Mouse (Mus musculus): ENCODE results near the gene Bves. TPM values are rescaled to one million over a fixed set of nuclear protein-coding genes. Genes with fewer than 3 reads are reported as not detected.
"Not testable (repeated sequence)": the region's sequence is repeated elsewhere in the genome, so short reads cannot be mapped to it uniquely, and the experiment has no call there.

Bves gene
- polyA plus RNA-seq, 1 experiment from 2014 or later: 65.6 TPM

DNA sequence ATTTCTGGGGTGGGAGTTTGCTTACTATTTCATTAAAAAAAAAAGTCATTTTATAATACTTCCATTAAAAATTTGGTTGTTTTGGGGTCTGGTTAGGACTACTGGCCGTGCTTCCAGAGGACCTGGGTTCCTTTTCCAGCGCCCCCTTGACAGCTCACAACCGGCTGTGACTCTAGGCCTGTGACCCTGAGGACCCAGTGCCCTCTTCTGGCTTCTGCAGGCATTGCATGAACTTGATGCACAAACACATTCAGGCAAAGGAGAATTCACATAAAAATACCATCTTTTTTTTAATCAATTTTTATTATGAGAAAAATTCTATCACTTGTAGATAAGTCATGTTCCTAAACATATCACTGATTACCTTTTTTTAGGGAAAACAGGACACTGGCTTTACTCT is 12.6 kb downstream of the Bves start:
- not testable (repeated sequence) for ATAC-seq (ENCODE audit: insufficient number of reproducible peaks, low FRiP score); H3K27ac ChIP-seq (ENCODE audit: poor library complexity, severe bottlenecking); H3K27me3 ChIP-seq (replicated peaks); H3K4me1 ChIP-seq (replicated peaks); H3K4me3 ChIP-seq; H3K9me3 ChIP-seq (replicated peaks); H3K9ac ChIP-seq; H3K4me2 ChIP-seq
- 82% methylated on average over 3 of the region's 3 CpGs for WGBS
- peaks cover 79% of the 10 kb centered on the region for H3K36me3 ChIP-seq

DNA sequence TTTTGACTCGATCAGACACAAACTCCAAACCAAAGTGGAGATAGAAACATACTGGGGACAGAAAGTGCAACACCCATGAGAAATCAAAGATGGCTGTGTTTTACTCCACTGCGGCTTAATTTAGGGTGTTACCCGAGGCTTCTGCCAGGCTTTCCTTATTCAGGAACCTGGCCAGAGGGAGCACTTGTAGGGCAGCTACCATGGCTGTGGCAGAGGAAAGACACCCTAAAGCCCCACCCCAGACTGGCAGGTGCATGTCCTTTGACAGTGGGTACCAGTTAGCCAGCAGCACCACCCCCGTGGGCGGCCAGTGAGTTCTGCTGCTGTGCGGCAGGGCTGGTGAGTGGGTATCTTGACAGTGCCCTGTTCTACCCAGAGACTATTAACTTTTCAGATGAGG is 20.5 kb downstream of the Bves start:
- no peak overlapping the region for H3K4me3 ChIP-seq
- H3K27me3 ChIP-seq (replicated peaks): no peaks in the 10 kb centered on the region
- no peaks in the 10 kb centered on the region for H3K9me3 ChIP-seq (replicated peaks)
- H3K9ac ChIP-seq: no peak overlapping the region
- no peak for ATAC-seq (ENCODE audit: insufficient number of reproducible peaks, low FRiP score)
- H3K27ac ChIP-seq (ENCODE audit: poor library complexity, severe bottlenecking): no peak overlapping the region
- H3K4me1 ChIP-seq (replicated peaks): no peaks in the 10 kb centered on the region
- peaks cover 85% of the 10 kb centered on the region for H3K36me3 ChIP-seq
- H3K4me2 ChIP-seq: no peak overlapping the region
- WGBS: 83% methylated on average over 6 of the region's 6 CpGs

- no peak overlapping the region for H3K9ac ChIP-seq
These were observed 27.8 kb downstream of the Bves start for GRCm38 (mm10) chr10:45363396-45363795.

DNA sequence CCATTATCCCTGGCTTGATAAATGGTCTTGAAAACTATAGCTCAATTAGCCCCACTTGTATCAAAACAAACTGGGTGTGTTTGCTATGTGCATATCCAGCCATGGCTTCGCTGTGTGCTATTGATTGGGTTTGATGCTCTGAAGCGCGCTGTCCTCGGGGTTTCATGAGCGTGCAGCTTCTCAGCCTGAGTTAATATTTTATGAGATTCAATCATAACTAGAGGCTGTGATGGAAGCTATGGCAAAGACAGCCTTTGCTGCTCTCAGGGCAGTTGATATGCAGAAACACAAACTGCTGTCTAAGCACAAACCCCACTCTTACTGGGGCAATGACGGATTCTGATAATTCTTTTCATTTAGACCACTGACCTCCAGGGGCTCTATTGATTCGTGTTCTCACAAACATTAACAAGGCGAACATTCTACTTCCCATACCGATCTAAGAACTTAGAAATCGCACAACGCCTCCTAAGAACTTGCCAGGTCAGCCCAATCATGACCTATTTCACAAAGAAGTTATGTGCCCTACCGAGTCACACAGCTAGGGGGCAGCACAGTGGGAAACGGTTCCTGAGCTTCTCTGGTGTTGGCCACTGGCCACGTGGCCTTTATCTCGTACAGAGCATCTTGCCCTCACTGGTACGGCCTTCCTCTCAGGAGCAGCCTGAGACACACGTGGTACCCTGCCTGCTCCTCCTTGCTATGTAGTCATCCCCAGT is 31.6 kb downstream of the Bves start:
- H3K4me3 ChIP-seq: no peak overlapping the region
- no peaks in the 10 kb centered on the region for H3K9me3 ChIP-seq (replicated peaks)
- no peak overlapping the region for H3K27ac ChIP-seq (ENCODE audit: poor library complexity, severe bottlenecking)
- no peaks in the 10 kb centered on the region for H3K27me3 ChIP-seq (replicated peaks)
- H3K4me2 ChIP-seq: no peak overlapping the region
- no peak for ATAC-seq (ENCODE audit: insufficient number of reproducible peaks, low FRiP score)
- WGBS: 83% methylated on average over 17 of the region's 17 CpGs
- no peak overlapping the region for H3K9ac ChIP-seq
- peaks cover 63% of the 10 kb centered on the region for H3K36me3 ChIP-seq
- H3K4me1 ChIP-seq (replicated peaks): peaks cover 19% of the 10 kb centered on the region

More at GRCm38 (mm10) chr10:45363396-45363795, 27.8 kb downstream of the Bves start:
- Histone ChIP-seq H3K27ac (ENCODE audit: poor library complexity, severe bottlenecking) (peak overlapping the region; percentile 76), H3K9me3 (replicated peaks) (no peaks in the 10 kb centered on the region), H3K4me2 (no peak overlapping the region), H3K4me1 (replicated peaks) (peaks cover 19% of the 10 kb centered on the region), H3K36me3 (peaks cover 75% of the 10 kb centered on the region), H3K4me3 (no peak overlapping the region), H3K27me3 (replicated peaks) (no peaks in the 10 kb centered on the region)
- WGBS: 45% methylated on average over 5 of the region's 5 CpGs
- ATAC-seq (ENCODE audit: insufficient number of reproducible peaks, low FRiP score): no peak

DNA sequence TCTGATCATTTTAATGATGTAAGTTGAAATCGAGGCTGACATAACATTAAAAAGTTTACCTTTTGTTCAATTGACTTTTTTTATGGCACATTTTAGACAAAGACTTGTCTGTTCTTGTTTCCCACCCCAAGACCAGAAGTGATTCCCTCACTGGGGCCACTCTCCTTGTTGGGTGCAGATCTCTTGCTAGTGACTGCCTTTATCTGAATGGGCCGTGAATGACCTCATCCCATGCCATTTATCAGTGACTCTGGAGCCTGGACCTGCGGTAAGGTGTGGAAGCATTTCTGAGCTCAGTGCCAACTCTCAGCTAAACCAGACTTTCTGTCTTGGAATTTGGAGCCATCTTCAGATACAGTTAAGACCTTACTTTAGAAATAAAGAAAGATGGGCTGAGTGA is 34.1 kb downstream of the Bves start:
- Histone ChIP-seq H3K27me3 (replicated peaks) (no peaks in the 10 kb centered on the region), H3K4me3 (no peak overlapping the region), H3K36me3 (peaks cover 51% of the 10 kb centered on the region), H3K9me3 (replicated peaks) (no peaks in the 10 kb centered on the region), H3K4me1 (replicated peaks) (peaks cover 3% of the 10 kb centered on the region; the same call in 1 of the 2 replicates), H3K27ac (ENCODE audit: poor library complexity, severe bottlenecking) (0 out of 2 replicates have a peak overlapping the region, but pooled peaks have one; percentile 15), H3K9ac (no peak overlapping the region), H3K4me2 (no peak overlapping the region)
- no peak for ATAC-seq (ENCODE audit: insufficient number of reproducible peaks, low FRiP score)
- WGBS: 40% methylated on average over 3 of the region's 3 CpGs

DNA sequence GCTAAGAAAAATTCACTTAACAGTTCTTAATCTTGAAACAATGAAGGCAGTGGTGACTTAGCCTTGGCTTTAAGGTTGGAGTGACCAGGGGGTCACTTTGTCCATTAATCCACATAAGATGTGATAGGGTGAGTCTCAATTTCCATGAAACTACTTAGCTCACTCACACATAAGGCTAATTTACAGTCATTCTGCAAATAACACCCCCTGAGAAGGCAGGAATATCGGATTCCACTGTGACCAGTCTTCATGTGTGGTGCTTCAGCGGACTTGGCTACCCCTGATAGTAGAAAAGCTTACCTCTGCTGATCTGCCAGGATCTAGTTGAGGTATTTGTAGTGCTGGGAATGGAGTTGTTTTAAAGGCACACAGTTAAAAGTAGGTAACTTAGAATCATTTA is 35.0 kb downstream of the Bves start:
- Histone ChIP-seq H3K27ac (ENCODE audit: poor library complexity, severe bottlenecking) (no peak overlapping the region), H3K4me1 (replicated peaks) (peaks cover 3% of the 10 kb centered on the region; the same call in 1 of the 2 replicates), H3K9ac (no peak overlapping the region), H3K4me3 (no peak overlapping the region), H3K9me3 (replicated peaks) (no peaks in the 10 kb centered on the region), H3K36me3 (peaks cover 41% of the 10 kb centered on the region), H3K4me2 (no peak overlapping the region), H3K27me3 (replicated peaks) (no peaks in the 10 kb centered on the region)
- no peak for ATAC-seq (ENCODE audit: insufficient number of reproducible peaks, low FRiP score)
- WGBS: 87% methylated on average over 2 of the region's 2 CpGs

DNA sequence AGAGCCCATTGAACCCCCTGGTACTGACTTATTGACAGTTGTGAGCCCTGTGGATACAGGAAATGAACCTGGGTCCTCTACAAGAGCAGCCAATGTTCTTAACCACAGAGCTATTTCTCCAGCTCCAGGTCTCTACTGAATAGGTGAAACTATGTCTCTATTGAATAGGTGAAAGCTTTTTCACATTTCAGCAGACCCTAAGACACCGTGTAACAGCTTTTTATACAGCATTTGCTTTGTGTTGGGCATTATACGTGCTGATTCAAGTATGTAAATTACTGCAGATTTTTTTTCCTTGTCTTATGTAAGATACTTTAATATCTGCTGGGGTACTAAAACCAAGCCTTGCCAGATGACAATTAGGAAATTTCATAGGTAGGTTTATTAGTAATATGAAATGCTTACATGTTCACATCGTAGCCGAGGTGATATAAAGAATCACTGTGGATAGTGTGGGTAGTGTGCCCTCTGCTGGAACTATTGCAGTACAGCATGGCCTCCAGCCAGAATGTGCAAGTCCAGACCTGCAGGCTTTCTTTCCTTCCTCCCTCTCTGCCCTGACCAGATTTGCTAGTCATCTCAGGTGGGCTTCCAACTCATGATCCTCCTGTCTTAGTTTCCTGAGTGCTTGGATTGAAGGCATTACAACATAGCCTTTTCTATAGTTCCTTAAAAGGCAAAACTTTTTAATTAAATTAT is 37.6 kb downstream of the Bves start:
- no peaks in the 10 kb centered on the region for H3K27me3 ChIP-seq (replicated peaks)
- no peak overlapping the region for H3K9ac ChIP-seq
- H3K36me3 ChIP-seq: peaks cover 17% of the 10 kb centered on the region
- H3K4me2 ChIP-seq: no peak overlapping the region
- H3K9me3 ChIP-seq (replicated peaks): no peaks in the 10 kb centered on the region
- no peak for ATAC-seq (ENCODE audit: insufficient number of reproducible peaks, low FRiP score)
- H3K4me1 ChIP-seq (replicated peaks): peaks cover 10% of the 10 kb centered on the region
- no peak overlapping the region for H3K4me3 ChIP-seq
- 65% methylated on average over 4 of the region's 4 CpGs for WGBS
- no peak overlapping the region for H3K27ac ChIP-seq (ENCODE audit: poor library complexity, severe bottlenecking)

DNA sequence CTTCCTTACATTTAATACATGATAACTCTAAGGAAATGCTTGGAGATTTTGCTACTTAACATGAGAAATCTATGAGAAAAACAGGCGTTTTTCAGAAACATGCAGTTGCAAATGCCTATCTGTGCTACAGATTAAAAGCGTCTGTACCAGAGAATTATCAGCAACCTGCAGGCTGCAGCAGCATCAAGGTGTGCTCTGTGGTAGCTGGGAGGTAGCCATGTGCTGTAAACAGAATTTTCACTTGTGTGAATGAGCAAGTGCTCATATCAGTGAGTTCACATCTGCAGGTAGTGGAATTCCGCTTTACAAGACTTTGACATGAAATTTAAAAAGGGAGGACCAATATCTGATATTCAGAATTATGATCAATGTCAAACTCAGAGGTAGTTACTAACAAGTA is 42.7 kb downstream of the Bves start:
- H3K4me3 ChIP-seq: no peak overlapping the region
- H3K4me1 ChIP-seq (replicated peaks): peaks cover 7% of the 10 kb centered on the region
- no peaks in the 10 kb centered on the region for H3K36me3 ChIP-seq
- H3K4me2 ChIP-seq: no peak overlapping the region
- ATAC-seq (ENCODE audit: insufficient number of reproducible peaks, low FRiP score): no peak
- no peak overlapping the region for H3K9ac ChIP-seq
- H3K27ac ChIP-seq (ENCODE audit: poor library complexity, severe bottlenecking): no peak overlapping the region
- WGBS: 58% methylated on average over 3 of the region's 3 CpGs
- H3K9me3 ChIP-seq (replicated peaks): no peaks in the 10 kb centered on the region
- no peaks in the 10 kb centered on the region for H3K27me3 ChIP-seq (replicated peaks)

DNA sequence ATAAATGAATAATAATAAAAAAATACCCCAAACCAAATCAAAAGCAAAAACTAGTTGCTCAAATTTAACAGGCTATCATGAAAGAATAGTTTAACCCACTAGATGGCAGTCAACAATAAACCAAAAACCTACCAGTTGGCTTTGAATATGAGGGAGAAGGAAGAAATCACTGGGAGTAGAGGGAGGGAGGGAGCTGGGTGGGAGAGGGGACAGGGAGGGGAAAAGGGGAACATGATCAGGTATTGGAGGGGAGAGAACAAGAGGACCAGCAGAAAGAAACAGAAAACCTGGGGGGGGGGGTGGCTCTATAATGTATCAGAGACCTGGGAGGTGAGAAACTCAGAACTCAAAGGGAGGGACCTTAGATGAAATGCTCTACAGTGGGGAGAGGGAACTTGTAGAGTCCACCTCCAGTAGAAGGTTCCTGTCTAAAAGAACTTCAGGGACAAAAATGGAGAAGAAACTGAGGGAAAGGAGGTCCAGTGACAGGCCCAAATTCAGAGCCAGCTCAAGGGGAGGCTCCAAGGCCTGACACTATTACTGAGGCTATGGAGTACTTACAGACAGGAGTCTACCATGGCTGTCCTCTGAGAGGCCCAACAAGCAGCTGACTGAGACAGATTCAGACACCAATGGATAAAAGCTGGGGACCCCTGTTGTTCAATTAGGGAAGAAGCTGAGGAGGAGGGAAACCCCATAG is 46.5 kb downstream of the Bves start:
- peaks cover 7% of the 10 kb centered on the region for H3K4me1 ChIP-seq (replicated peaks)
- no peaks in the 10 kb centered on the region for H3K27me3 ChIP-seq (replicated peaks)
- H3K4me3 ChIP-seq: no peak overlapping the region
- H3K27ac ChIP-seq (ENCODE audit: poor library complexity, severe bottlenecking): no peak overlapping the region
- no peaks in the 10 kb centered on the region for H3K9me3 ChIP-seq (replicated peaks)
- H3K4me2 ChIP-seq: no peak overlapping the region
- no peaks in the 10 kb centered on the region for H3K36me3 ChIP-seq
- ATAC-seq (ENCODE audit: insufficient number of reproducible peaks, low FRiP score): no peak
- H3K9ac ChIP-seq: no peak overlapping the region

GRCm38 (mm10) chr10:45382637-45382958 is 47.0 kb downstream of the Bves start:
- Histone ChIP-seq H3K4me1 (replicated peaks) (peaks cover 6% of the 10 kb centered on the region; the same call in 1 of the 2 replicates), H3K9me3 (replicated peaks) (no peaks in the 10 kb centered on the region), H3K36me3 (no peaks in the 10 kb centered on the region), H3K4me2 (no peak overlapping the region), H3K27me3 (replicated peaks) (no peaks in the 10 kb centered on the region), H3K9ac (no peak overlapping the region), H3K27ac (ENCODE audit: poor library complexity, severe bottlenecking) (no peak overlapping the region), H3K4me3 (no peak overlapping the region)
- ATAC-seq (ENCODE audit: insufficient number of reproducible peaks, low FRiP score): no peak
- WGBS: 64% methylated on average over 3 of the region's 3 CpGs

DNA sequence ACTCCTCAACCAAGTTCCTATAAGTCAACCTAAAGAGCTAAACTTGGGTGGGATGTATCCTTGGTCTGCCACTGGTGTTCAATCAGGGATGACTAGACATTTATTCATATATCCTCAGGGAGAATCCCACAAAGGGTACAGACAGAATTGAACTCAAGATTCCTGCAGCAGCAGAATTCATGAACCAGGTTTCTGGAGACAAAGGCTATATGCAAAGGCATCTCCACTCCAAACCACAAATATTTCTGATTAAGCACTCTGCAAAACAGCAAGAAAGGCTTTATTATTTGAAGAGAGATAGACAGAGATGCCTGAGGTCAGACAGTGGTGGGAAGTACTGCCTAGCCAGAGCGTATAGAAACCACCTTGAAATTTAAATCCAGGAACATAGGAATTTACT is 62.6 kb downstream of the Bves start:
- Histone ChIP-seq H3K36me3 (no peaks in the 10 kb centered on the region), H3K4me1 (replicated peaks) (no peaks in the 10 kb centered on the region), H3K9me3 (replicated peaks) (no peaks in the 10 kb centered on the region), H3K4me2 (no peak overlapping the region), H3K9ac (no peak overlapping the region), H3K27me3 (replicated peaks) (no peaks in the 10 kb centered on the region), H3K27ac (ENCODE audit: poor library complexity, severe bottlenecking) (no peak overlapping the region), H3K4me3 (no peak overlapping the region)
- ATAC-seq (ENCODE audit: insufficient number of reproducible peaks, low FRiP score): no peak
- WGBS: 69% methylated on average over 1 of the region's 1 CpGs

Measured in heart, embryonic 12.5 days (tissue).